Mouse (Mus musculus) retina, embryonic 14.5 days (tissue): Measurements from ENCODE around the gene Plxnc1.

Source experiments
- DNase-seq: peaks from one replicate; pipeline ENCODE4 v3.0.0-alpha.2; 2015; ENCODE audit warnings: low spot score

The Plxnc1 gene

GRCm38 (mm10) chr10:94920526-94920925 lies 24.1 kb downstream of the Plxnc1 start:
- DNase-seq = no peak

GRCm38 (mm10) chr10:94919960-94920359 lies 24.7 kb downstream of the Plxnc1 start:
- DNase-seq = no peak

- no peak for DNase-seq
Observed at GRCm38 (mm10) chr10:94919552-94919951, 25.1 kb downstream of the Plxnc1 start.

GRCm38 (mm10) chr10:94918618-94919017 lies 26.0 kb downstream of the Plxnc1 start:
- DNase-seq = no peak

- no peak for DNase-seq
Observed at GRCm38 (mm10) chr10:94917990-94918389, 26.6 kb downstream of the Plxnc1 start.

GRCm38 (mm10) chr10:94917354-94917753 lies 27.3 kb downstream of the Plxnc1 start:
- no peak for DNase-seq

GRCm38 (mm10) chr10:94916610-94917009 lies 28.0 kb downstream of the Plxnc1 start:
- DNase-seq = no peak

GRCm38 (mm10) chr10:94915746-94916145 lies 28.9 kb downstream of the Plxnc1 start:
- DNase-seq = no peak

GRCm38 (mm10) chr10:94914081-94914480 lies 30.6 kb downstream of the Plxnc1 start:
- DNase-seq = no peak

GRCm38 (mm10) chr10:94913336-94913739 lies 31.3 kb downstream of the Plxnc1 start:
- no peak for DNase-seq

GRCm38 (mm10) chr10:94912551-94912950 lies 32.1 kb downstream of the Plxnc1 start:
- no peak for DNase-seq

- no peak for DNase-seq
Observed at GRCm38 (mm10) chr10:94911102-94911501, 33.5 kb downstream of the Plxnc1 start.

- no peak for DNase-seq
Observed at GRCm38 (mm10) chr10:94910570-94910969, 34.1 kb downstream of the Plxnc1 start.

- no peak for DNase-seq
Observed at GRCm38 (mm10) chr10:94909789-94910188, 34.8 kb downstream of the Plxnc1 start.

GRCm38 (mm10) chr10:94908976-94909717 lies 35.5 kb downstream of the Plxnc1 start:
- no peak for DNase-seq

- DNase-seq = peak; percentile 84
Observed at GRCm38 (mm10) chr10:94905689-94906473, 38.8 kb downstream of the Plxnc1 start.

GRCm38 (mm10) chr10:94905219-94905618 lies 39.4 kb downstream of the Plxnc1 start:
- no peak for DNase-seq

GRCm38 (mm10) chr10:94896950-94897349 lies 47.7 kb downstream of the Plxnc1 start:
- DNase-seq = no peak

GRCm38 (mm10) chr10:94896311-94896710 lies 48.3 kb downstream of the Plxnc1 start:
- peak; percentile 61 for DNase-seq

- DNase-seq = no peak
Observed at GRCm38 (mm10) chr10:94895876-94896275, 48.8 kb downstream of the Plxnc1 start.

- no peak for DNase-seq
Observed at GRCm38 (mm10) chr10:94889735-94890134, 54.9 kb downstream of the Plxnc1 start.

- no peak for DNase-seq
Observed at GRCm38 (mm10) chr10:94883216-94883615, 61.4 kb downstream of the Plxnc1 start.

GRCm38 (mm10) chr10:94871506-94871905 lies 73.1 kb downstream of the Plxnc1 start:
- DNase-seq = no peak
